Mouse (Mus musculus): ENCODE results near the gene Degs1. TPM values are rescaled to one million over a fixed set of nuclear protein-coding genes. Genes with fewer than 3 reads are reported as not detected.

Degs1 gene
- polyA plus RNA-seq, 1 experiment from 2014 or later, result 96.7 TPM

Other genes starting within 250 kb of the Degs1 start
- 151 and 153 TPM in 2 replicates for gene Srp9, start 158.1 kb downstream of the Degs1 start, polyA plus RNA-seq (2014; fragmentation: Nextera tagmentation; extraction: Ambion mirVana)
- gene Vmn1r1, start 118.3 kb downstream of the Degs1 start, polyA plus RNA-seq (2014; fragmentation: Nextera tagmentation; extraction: Ambion mirVana), result not detected in 2 replicates
- 40.4 and 42.3 TPM in 2 replicates for gene Fbxo28, start 58.8 kb upstream of the Degs1 start, polyA plus RNA-seq (2014; fragmentation: Nextera tagmentation; extraction: Ambion mirVana)
- 16.9 and 23.8 TPM in 2 replicates for gene Trp53bp2, start 126.4 kb upstream of the Degs1 start, polyA plus RNA-seq (2014; fragmentation: Nextera tagmentation; extraction: Ambion mirVana)
- gene Capn2, start 234.8 kb upstream of the Degs1 start, polyA plus RNA-seq (2014; fragmentation: Nextera tagmentation; extraction: Ambion mirVana), result 64.8 and 91.7 TPM in 2 replicates

All from neural tube, embryonic 14.5 days (tissue).